Mouse (Mus musculus) urinary bladder, postnatal 14 days (tissue): ENCODE results near the gene Mtf2.
"Not testable (repeated sequence)": the region's sequence is repeated elsewhere in the genome, so short reads cannot be mapped to it uniquely, and the experiment has no call there.

Source experiments
- DNase-seq: peaks from one replicate; pipeline ENCODE4 v3.0.0; 2021; ENCODE audit warnings: low spot score

The Mtf2 gene

DNA sequence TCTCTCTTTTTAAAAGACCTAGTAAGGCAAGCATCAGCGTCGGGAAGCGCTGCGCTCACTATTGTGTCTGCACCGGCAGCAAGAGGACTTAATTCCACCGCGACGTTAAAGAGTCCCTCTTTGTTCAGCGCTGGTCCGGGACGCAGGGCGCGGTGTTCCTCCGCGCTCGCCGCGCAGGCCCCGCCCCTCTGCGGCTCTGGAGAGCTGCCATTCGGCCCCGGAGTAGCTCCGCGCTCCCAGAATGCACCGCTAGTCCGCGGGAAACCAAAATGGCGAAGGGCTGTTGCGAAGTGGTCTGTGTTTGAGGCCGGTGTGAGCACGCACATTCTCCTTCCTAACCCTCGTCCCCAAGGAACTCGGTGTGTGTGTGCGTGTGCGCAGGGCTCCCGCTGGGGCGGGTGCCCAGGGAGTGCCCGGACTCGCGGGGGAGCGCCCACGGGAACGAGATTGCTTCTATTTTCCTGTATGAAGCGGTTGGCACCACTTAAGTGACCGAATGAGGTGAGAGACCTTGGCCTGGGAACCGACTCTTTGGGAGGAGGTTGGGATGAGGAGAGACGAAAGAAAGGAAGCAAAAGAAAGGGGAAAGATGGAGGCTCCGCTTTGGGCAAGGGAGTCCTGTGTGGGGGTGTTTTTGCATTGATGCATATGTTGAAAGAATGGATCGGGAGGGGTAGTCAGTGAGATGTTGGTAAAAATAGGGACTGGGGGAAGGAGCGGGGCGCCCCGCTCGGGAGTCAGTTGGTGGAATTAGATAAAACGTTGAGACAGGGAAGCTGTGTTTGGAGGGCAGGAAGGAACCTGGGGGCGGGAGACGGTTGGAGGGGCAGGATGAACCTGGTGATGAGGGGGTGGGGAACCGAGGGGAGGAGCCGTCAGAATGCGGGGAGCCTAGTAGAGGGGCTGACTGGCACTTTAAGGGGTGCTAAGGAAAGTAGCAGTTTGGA lies at the start of gene Mtf2:
Gene Mtf2 (plus strand): TSS at position 210 of the 947 bp plus-strand sequence.
- DNase-seq: peak; percentile 97

DNA sequence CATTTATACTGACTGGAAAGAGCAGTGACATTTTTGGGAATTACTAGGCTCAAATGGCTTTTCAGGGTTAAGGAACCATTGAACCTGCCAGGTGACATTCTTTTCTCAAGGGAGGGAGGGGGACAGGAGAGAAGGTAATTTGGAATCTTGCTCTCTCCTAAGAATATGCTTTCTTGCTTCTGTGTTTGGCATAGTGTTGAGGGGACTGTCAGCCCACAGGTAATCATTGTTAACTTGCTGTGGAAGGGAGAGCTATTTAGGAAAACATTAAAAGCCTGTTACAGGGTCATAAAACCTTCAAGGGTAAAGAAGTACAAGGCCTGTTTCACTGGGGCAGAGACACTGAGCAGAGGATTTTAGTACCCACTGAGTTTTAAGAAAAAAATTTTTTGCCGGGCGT lies 48.2 kb upstream of the Mtf2 start:
- DNase-seq: no peak

DNA sequence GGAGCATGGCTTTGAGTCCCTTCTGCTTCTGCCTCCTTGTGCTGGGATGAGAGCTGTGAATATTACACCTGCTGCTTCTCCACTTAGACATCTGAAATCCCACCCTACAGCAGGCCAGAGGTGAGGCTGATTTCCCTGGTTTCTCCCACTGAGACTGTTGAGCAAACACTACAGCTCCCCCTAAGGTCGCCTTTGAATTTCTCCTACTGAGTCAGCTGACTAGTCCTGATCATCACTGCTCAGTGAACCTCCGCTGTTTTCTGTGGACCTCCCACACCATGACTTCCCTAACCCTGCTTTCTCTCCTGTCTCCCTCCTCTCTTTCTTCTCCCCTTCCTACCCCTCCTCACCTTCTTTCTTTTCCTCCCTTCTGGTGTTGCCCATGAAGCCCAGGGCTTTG lies 46.1 kb upstream of the Mtf2 start:
- DNase-seq: no peak

DNA sequence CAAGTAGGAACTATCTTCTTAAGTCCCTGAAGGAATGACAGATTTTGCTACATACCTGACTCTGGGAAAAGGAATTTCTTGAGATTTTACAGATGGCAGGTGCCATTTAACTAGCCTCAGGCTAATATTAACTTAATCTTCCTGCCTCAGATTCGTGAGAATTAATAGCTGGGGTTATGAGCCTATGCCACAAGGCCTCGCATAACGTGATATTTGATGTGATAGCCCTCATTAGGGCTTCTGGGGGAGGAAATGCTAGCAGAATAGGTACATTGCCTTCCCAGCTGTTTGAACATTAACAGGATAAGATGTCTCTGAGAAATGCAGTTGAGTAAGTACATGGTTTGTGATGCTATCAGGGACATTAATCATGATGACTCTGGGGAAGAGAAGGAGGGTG lies 44.1 kb upstream of the Mtf2 start:
- no peak for DNase-seq

DNA sequence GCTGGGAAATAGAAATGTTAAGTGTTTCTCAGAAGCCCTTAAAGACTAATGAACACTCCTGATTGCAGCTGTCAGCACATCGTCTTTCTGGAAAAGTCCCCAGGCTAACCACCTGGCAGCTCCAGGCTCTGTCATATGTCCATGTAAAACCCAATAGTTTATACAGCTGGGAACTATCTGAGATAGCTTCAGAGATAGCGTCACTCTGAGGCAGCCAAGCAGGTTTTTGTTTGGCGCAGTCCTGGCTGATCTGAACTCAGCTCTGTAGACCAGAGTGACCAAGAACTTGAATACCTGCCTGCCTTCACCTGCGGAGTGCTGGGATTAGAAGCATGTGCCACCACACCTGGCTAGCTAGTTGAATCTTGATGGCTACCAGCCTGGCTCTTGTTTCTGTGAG lies 37.2 kb upstream of the Mtf2 start:
- DNase-seq: peak; percentile 7

DNA sequence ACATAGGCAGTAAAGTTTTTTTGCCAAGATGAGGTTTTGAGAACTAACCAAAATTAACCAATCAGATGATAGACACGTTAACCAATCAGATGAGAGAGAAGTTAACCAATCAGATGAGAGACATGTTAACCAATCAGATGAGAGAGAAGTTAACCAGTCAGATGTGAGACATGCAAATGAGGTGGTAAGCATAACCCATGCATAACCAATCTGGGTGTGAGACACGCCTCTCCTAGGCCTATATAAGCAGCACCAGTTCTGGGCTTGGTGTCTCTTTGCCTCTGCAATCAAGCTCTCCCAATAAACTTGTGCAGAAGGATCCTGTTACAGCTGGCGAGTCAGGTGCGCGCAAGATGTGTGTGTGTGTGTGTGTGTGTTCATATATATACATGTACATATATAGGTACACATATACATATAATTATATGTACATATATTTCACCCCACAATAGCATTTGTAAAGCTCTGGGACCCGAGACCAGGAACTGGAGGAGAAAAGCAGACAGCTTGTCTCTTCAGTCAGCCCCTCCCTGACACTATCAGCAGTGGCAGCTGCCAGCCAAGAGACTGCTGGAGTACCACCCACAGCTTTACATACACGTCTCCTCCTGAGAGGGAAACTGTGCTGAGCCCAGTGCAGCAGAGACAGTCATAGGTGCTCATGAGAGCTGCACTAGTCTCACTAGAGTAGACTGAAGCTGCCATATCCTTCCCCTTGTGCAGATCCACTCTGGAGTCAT lies 36.5 kb upstream of the Mtf2 start:
- not testable (repeated sequence) for DNase-seq

DNA sequence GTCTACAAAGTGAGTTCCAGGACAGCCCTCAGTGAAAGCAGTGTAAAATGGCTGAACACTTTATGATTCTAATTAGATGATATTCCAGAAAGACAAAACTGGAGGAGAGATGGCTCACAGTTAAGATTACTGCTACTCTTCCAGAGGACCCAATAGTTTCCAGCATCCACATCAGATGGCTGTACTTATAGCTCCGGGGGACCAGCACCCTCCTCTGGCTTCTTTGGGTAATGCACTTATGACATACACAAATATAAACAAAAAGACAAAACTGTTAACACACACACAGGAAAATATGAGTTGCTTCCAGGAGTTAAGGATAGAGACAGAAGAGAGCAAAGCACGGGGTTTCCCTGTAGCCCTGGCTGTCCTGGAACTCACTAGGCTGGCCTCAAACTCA lies 35.5 kb upstream of the Mtf2 start:
- DNase-seq: no peak

DNA sequence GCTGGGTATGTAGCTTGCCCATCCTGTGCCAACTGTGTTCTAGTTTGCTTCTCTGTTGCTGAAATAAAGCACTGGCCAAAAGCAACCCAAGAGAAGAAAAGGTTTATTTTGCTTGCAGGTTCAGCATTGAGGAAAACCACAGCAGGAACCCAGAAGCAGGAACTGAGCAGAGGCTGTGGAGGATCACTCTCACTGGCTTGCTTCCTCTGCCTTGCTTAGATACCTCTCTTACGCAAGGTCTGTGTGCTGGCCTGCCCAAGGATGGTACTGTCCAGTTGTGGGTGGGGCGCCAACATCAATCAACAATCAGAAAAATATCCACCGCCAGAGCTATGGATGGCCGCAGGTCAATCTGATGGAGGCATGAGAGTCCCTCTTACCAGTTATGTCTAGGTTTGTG lies 34.2 kb upstream of the Mtf2 start:
- DNase-seq: no peak

DNA sequence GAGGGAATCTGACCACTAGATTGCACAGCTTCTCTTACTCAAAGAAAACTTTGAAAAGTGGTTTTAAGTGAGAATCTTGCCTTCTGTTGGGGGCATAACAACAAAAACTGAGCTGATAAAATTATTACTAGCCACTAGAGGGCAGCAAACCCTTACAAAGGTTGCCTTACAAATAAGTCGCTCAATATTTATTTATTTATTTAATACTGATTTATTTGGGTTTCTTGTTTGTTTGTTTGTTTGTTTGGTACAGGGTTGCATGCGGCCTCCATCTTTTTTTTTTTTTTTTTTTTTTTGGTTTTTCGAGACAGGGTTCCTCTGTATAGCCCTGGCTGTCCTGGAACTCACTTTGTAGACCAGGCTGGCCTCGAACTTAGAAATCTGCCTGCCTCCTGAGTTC lies 31.3 kb upstream of the Mtf2 start:
- DNase-seq: no peak

DNA sequence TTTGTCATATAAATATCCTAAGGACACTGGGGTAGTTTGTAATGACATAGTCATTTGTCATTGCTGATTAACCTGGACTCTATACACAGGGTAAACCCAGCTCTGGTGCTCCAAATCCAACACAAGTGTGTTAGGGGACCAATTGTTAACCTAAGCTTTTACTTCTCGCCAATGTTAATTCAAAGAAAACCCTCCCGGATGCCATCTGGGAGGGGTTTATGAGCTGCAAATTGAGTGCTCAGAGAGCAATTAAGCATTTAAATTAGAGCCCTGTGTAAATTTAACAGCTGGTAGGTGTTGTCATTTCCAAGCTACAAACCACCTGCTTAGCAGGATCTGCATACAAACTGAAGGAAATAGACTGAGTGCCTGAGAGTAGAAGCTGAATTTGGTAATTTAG lies 30.0 kb upstream of the Mtf2 start:
- no peak for DNase-seq

DNA sequence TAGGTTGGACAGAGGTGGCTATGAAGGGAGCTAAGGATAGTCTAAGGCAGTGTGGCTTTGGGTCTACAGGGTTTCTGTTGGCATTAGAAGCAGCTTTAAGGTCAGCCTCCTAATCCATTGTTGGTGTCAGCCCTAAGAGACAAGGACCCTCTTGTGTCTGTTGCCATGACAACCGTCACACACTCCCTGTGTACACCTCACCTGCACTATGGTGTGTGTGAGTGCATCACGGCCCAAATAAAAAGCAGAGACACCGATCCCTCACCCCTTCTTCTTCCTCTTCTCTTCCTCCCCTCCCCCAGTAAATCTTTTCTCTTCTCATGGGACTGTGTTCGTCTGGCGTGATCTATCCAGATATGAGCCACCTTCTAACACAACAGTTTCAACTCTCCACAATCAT lies 23.4 kb upstream of the Mtf2 start:
- DNase-seq: no peak

DNA sequence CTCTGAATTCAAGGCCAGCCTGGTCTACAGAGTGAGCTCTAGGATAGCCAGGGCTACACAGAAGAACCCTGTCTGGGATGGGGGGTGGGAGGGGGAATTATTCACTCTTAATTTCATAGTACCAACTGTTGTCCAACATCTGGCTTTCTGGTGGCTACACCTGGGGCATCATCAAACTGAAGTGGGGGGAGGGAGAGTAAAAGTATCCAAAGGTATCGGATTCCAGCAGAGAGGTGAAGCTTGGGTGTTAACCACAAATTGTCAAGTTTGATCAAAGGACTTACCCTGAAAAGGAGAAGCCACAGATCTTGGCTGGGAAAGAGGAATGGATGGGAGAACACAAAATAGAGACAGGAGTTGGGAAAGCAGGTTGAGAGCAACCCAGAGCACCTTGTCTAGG lies 21.6 kb upstream of the Mtf2 start:
- no peak for DNase-seq

DNA sequence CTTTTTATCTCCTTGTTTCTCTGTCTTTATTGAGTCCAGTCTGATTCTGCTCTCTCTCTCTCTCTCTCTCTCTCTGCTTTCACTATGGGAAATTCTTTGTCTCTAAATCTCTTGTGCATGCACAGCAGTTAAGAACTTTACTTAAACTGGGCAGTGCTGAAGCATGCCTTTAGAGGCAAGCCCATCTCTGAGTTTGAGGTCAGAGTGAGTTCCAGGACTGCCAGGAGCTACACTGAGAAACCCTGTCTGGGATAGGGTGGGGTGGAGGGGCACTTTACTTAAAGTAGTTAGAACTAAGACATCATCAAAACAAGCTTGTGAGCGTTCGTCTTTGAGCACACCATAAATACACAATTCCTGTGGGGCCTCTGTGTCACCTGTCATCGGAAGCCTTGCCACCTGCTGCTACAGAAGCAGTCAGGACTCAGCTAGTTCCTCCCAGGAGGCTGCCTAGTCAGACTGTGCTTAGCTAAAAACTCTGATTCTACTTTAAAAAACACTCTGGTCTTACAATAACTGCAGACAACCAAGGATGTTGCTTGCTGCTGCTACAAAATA lies 15.7 kb upstream of the Mtf2 start:
- no peak for DNase-seq

DNA sequence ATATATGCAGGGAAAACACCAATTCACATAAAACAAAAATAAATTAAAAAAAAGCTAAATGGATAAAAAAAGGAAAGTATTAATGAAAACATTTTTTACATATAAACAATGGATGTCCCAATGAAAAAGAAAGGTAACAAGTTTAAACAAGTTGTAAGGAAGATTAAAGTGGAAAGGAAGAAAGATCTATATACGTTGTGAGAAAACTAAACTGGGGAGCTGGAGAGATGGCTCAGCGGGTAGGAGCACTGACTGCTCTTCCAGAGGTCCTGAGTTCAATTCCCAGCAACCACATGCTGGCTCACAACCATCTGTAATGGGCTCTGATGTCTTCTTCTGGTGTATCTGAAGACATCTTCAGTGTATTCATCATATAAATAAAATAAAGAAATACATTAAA lies 14.4 kb upstream of the Mtf2 start:
- no peak for DNase-seq

DNA sequence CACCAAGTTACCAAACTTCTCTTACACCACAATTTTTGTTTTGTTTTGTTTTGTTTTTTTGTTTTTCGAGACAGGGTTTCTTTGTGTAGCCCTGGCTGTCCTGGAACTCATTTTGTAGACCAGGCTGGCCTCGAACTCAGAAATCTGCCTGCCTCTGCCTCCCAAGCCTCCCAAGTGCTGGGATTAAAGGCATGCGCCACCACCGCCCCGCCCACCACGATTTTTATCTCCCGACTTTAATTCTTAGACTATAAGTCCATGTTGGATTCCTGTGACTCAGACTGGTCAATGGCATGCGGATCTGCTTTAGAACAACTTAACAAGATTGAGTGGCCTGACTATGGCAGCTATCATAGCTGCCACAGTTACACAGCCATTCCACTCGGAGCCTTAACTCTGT lies 13.7 kb upstream of the Mtf2 start:
- not testable (repeated sequence) for DNase-seq

DNA sequence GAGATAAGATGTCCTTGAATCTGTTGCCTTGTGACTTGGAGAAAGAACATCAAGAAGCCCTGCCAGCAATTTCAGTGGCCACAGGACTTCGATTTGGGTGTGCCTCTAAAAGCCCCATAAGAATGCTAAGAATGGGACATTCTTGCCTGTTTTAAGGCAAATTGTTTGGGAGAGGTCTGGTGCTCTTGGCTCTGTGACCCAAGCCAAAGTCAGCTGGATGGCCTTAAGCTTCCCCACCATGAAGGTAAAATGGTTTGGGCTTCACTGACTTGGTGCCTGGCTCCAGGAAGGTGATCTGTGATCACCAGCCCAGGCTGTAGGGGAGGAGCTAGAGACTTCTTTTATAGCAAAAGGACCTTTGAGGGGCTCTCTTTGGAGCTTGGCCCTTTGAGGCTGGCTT lies 13.3 kb upstream of the Mtf2 start:
- no peak for DNase-seq

DNA sequence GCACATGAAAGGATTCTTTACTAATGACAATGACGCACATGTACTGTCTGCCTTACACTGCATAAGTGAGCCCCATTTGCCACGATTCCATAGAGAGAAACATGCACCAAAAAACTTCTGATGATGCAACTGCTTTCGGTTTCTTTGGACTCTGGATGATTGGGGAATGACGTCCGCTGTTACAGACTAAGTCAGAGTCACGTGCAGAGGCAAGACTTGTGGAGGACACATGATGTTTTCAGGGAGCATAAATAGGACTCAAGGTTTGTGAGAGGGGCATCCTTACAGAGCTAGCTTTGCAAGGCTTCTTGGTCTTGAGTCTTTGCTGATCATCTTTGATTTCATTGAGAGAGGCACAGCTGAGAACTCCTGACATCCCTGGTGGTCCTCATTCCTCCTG lies 11.9 kb upstream of the Mtf2 start:
- DNase-seq: no peak

DNA sequence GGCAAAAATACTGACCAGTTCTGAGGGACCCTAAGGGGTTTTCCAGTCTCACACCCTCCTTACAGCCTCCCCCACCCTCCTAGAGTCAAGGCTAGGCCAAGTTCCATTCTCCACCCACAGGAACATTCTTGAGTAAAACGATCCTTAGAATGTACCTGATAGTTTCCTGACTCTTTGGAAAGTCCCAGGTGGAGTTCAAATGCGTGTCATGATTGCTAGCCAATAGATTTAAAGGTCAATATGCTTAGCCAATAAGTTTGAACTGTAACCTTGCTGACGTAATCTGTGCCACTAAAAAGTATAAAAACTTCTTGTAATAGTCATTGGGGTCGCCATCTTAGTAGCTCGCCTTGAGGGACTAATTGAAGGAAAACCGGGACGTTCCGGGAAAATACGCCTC lies 5.1 kb upstream of the Mtf2 start:
- no peak for DNase-seq

DNA sequence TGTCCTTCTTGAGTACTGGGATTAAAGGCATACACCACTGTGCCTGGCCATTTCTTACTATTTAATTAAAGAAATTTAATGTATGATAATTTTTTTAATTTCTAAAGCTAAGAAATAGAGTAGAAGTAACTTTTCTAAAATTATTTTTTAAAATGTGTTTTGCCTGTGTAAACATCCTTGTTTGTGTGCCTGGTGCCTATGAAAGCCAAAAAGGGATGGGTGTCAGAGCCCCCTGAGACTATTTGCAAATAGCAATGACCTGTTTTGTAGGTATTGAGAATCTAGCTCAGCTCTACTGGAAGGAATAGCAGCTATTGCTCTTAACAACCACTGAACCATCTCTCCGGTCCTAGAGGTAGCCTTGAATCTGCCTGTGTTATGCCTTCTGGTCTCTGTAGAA lies 6.8 kb downstream of the Mtf2 start:
- no peak for DNase-seq

DNA sequence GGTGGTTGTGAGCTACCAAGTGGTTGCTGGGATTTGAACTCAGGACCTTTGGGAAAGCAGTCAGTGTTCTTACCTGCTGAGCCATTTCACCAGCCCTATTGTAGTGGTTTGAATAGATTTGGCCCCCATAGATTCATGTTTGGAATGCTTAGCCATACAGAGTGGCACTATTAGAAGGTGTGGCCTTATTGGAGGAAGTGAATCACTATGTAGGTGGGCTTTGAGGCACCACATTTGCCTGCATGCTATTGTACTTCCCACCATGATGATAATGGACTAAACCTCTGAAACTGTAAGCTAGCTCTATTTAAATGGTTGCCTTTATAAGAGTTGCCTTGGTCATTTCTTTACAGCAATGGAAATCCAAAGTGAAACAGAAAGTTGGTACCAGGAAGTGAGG lies 10.8 kb downstream of the Mtf2 start:
- no peak for DNase-seq

DNA sequence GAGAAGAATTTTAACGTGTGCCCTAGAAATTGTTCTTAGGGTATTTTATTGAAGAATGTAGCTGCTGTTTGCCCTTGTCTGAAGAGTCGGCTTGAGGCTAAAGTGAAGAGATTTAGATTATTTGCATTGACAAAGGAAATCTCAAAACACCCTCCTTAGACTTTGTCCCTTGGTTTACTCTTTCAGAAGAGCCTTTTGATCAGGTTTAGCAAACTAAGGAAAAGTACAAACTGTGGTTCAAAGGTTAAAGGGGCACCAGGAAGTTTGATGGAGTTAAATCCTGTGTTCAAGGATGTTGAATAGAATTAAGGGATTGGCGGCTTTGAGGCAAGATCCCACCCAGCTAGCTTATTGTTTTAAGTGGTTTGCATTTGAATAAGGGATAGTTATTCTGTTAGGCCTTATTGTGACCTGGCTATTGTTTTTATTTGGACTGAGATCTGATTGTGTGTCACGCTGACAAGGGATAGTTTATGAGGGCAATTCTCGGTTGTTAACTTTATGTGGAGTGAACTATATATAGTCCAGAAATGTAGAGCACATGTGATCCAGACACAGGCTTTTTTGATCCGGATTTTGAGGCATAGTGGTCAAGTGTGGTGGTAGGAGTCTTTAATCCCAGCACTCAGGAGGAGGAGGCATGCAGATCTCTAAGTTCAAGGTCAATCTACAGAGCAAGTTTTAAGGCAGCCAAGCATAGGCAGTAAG lies 11.5 kb downstream of the Mtf2 start:
- DNase-seq: no peak

DNA sequence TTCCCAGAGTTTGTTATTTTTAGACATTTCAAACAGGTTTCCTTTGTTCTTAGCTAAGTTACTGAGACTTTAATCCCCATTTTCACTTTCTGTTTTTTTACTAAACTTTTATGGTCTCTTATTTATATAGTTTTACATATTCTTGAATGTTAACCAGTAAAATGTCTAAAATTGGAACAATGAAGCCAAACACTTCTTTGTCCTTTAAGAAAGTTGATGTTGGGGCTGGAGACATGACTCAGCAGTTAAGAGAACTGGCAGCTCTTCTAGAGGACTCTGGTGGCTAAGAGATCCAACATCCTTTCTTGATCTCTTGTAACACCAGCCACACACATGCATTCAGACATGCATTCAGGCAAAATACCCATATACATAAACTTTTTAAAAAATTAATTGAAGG lies 14.1 kb downstream of the Mtf2 start:
- DNase-seq: no peak

DNA sequence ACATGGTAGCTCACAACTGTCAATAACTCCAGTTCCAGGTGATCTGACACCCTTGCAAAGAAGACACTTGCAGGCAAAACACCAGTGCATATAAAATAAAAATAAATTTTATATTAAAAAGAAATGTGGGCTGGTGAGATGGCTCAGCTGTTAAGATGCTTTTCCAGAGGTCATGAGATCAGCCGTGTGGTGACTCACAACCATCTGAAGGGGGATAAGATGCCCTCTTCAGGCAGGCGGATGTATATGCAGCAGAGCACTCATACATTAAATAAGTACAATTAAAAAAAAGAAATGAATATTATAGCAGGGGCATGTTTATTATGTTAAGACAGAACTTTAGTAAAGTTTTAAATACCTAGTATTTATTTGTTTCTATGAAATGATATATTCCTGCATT lies 16.9 kb downstream of the Mtf2 start:
- DNase-seq: no peak
